ENCODE assay signal across 8 mouse cellular contexts in genomic region chr11:49848080-49848815, GRCm38 (mm10). TPM values are rescaled to one million over a fixed set of nuclear protein-coding genes. Genes with fewer than 3 reads are reported as not detected.
DNase-seq lines count a peak whose midpoint lies in the region; ATAC-seq and TF ChIP-seq lines count a peak whose summit lies in the region.

No protein-coding gene starts in this region.

- H3K27ac ChIP-seq in gastrocnemius, adult 2 months: 0 out of 2 replicates have a peak overlapping the region, but pooled peaks have one; percentile 20
- no peak overlapping the region; the same call in 1 of the 2 replicates for H3K27ac ChIP-seq in bone marrow, adult 2 months (ENCODE audit: control insufficient read depth, insufficient read depth, low read depth, low read length, poor library complexity)
- peak overlapping the region; percentile 55; the same call in 1 of the 2 replicates for H3K27ac ChIP-seq in heart, embryonic 12.5 days (ENCODE audit: poor library complexity, severe bottlenecking)
- no peak overlapping the region; the same call in 1 of the 2 replicates for H3K27ac ChIP-seq in kidney, postnatal 0 days
- no peak overlapping the region for H3K27ac ChIP-seq in neural tube, embryonic 12.5 days

- no peak for TF ChIP-seq CTCF in gastrocnemius, adult 2 months (IDR thresholded peaks at IDR 0.05)
- TF ChIP-seq CTCF in bone marrow, adult 2 months (IDR thresholded peaks at IDR 0.05; ENCODE audit: control insufficient read depth, insufficient read depth, low read length): no peak
- TF ChIP-seq CTCF in kidney, postnatal 0 days (IDR thresholded peaks at IDR 0.05; ENCODE audit: low read depth): no peak

- H3K4me3 ChIP-seq in gastrocnemius, adult 2 months: peak overlapping the region; percentile 98
- peak overlapping the region; percentile 8 for H3K4me3 ChIP-seq in bone marrow, adult 2 months (replicated peaks; ENCODE audit: control insufficient read depth, low read depth, low read length)
- peak overlapping the region; percentile 92 for H3K4me3 ChIP-seq in heart, embryonic 12.5 days
- H3K4me3 ChIP-seq in kidney, postnatal 0 days (replicated peaks; ENCODE audit: low read depth, low read length): no peak overlapping the region
- no peak overlapping the region for H3K4me3 ChIP-seq in neural tube, embryonic 12.5 days

- H3K36me3 ChIP-seq in heart, embryonic 12.5 days: peaks cover 12% of the 10 kb centered on the region
- peaks cover 4% of the 10 kb centered on the region; the same call in 1 of the 2 replicates for H3K36me3 ChIP-seq in kidney, postnatal 0 days (ENCODE audit: insufficient read depth, low read length)
- H3K36me3 ChIP-seq in neural tube, embryonic 12.5 days: peaks cover 3% of the 10 kb centered on the region; the same call in 1 of the 2 replicates

- WGBS in bone marrow, adult 2 months: 31% methylated on average over 4 of the region's 4 CpGs
- WGBS in heart, embryonic 12.5 days: 37% methylated on average over 4 of the region's 4 CpGs
- 64% methylated on average over 4 of the region's 4 CpGs for WGBS in kidney, postnatal 0 days
- 78% methylated on average over 4 of the region's 4 CpGs for WGBS in neural tube, embryonic 12.5 days

- intact Hi-C loops in gastrocnemius, adult 2 months (cut with DNase I): loop anchor here (5.0 kb wide), 1 partner anchor 136 kb away; the partner anchor contains the start of gene Cnot6

- peak overlapping the region; percentile 64 for H3K9ac ChIP-seq in heart, embryonic 12.5 days
- H3K9ac ChIP-seq in kidney, postnatal 0 days (ENCODE audit: low read depth, low read length): no peak overlapping the region
- no peak overlapping the region for H3K9ac ChIP-seq in neural tube, embryonic 12.5 days

- no peak for ATAC-seq in heart, embryonic 12.5 days (ENCODE audit: insufficient number of reproducible peaks, low FRiP score)
- no peak for ATAC-seq in kidney, postnatal 0 days (replicated peaks; ENCODE audit: low FRiP score, low read depth)
- ATAC-seq in neural tube, embryonic 12.5 days (ENCODE audit: low FRiP score, low read depth): no peak

- no peaks in the 10 kb centered on the region for H3K27me3 ChIP-seq in heart, embryonic 12.5 days (replicated peaks)
- no peaks in the 10 kb centered on the region for H3K27me3 ChIP-seq in kidney, postnatal 0 days (ENCODE audit: insufficient read depth, low read length)
- no peaks in the 10 kb centered on the region for H3K27me3 ChIP-seq in neural tube, embryonic 12.5 days (replicated peaks)

- H3K4me2 ChIP-seq in heart, embryonic 12.5 days: peak overlapping the region; percentile 50
- H3K4me2 ChIP-seq in kidney, postnatal 0 days (ENCODE audit: low read length): peak overlapping the region; percentile 94
- peak overlapping the region; percentile 80 for H3K4me2 ChIP-seq in neural tube, embryonic 12.5 days (replicated peaks)

- peaks cover 3% of the 10 kb centered on the region for H3K4me1 ChIP-seq in bone marrow, adult 2 months (ENCODE audit: control insufficient read depth, insufficient read depth, low read length)
- peaks cover 23% of the 10 kb centered on the region for H3K4me1 ChIP-seq in heart, embryonic 12.5 days (replicated peaks)
- peaks cover 19% of the 10 kb centered on the region for H3K4me1 ChIP-seq in kidney, postnatal 0 days (replicated peaks; ENCODE audit: insufficient read depth, low read length)
- H3K4me1 ChIP-seq in neural tube, embryonic 12.5 days: peaks cover 17% of the 10 kb centered on the region

- H3K9me3 ChIP-seq in heart, embryonic 12.5 days (replicated peaks): no peaks in the 10 kb centered on the region
- no peaks in the 10 kb centered on the region for H3K9me3 ChIP-seq in kidney, postnatal 0 days (replicated peaks; ENCODE audit: low read length)
- no peaks in the 10 kb centered on the region for H3K9me3 ChIP-seq in neural tube, embryonic 12.5 days

- TF ChIP-seq POLR2A in bone marrow, adult 2 months (IDR thresholded peaks at IDR 0.05; ENCODE audit: borderline replicate concordance, control insufficient read depth, low read depth, low read length): no peak

- no peak for DNase-seq in gastrocnemius, adult 2 months
- DNase-seq in gastrocnemius, postnatal 25 days: no peak
- no peak for DNase-seq in kidney, postnatal 0 days (ENCODE audit: low spot score)
- no peak for DNase-seq in spleen, postnatal 4 days (ENCODE audit: low spot score in 2 of 2)
- DNase-seq in embryo, embryonic 10.5 days (ENCODE audit: low spot score): no peak

RNA-seq across cellular contexts. Expression of gene Mapk9, which starts 1.7 kb away (rescaled TPM):
- total RNA-seq in gastrocnemius, adult 2 months (2021): 10 to 100 TPM; 47.4 to 54.4 TPM
- 10 to 100 TPM; 40.7 to 47.1 TPM for total RNA-seq in gastrocnemius, postnatal 25 days (2021)
- polyA plus RNA-seq in bone marrow, adult 2 months (2011; ENCODE audit: insufficient read depth, insufficient read length, low replicate concordance, missing spikeins): 14.0 and 15.2 TPM in 2 replicates
- polyA plus RNA-seq in heart, embryonic 12.5 days (2016; fragmentation: Nextera tagmentation; extraction: Ambion mirVana): 37.3 and 39.4 TPM in 2 replicates
- 25.5 and 26.0 TPM in 2 replicates for polyA plus RNA-seq in kidney, postnatal 0 days (2015; fragmentation: Nextera tagmentation; extraction: Ambion mirVana)
- 52.1 and 58.7 TPM in 2 replicates for polyA plus RNA-seq in neural tube, embryonic 12.5 days (2016; fragmentation: Nextera tagmentation; extraction: Ambion mirVana)

RNA-seq across cellular contexts. Expression of gene Rasgef1c, which starts 53.4 kb away (rescaled TPM):
- total RNA-seq in gastrocnemius, adult 2 months (2021): under 1 TPM; 0.13 to 0.31 TPM
- total RNA-seq in gastrocnemius, postnatal 25 days (2021): under 1 TPM; 0.43 to 0.48 TPM
- polyA plus RNA-seq in bone marrow, adult 2 months (2011; ENCODE audit: insufficient read depth, insufficient read length, low replicate concordance, missing spikeins): not detected in 2 replicates
- polyA plus RNA-seq in heart, embryonic 12.5 days (2016; fragmentation: Nextera tagmentation; extraction: Ambion mirVana): 0.18 and 0.19 TPM in 2 replicates
- 0.10 and 0.18 TPM in 2 replicates for polyA plus RNA-seq in kidney, postnatal 0 days (2015; fragmentation: Nextera tagmentation; extraction: Ambion mirVana)
- polyA plus RNA-seq in neural tube, embryonic 12.5 days (2016; fragmentation: Nextera tagmentation; extraction: Ambion mirVana): 13.7 and 14.7 TPM in 2 replicates

RNA-seq across cellular contexts. Expression of gene Gfpt2, which starts 54.3 kb away (rescaled TPM):
- 10 to 100 TPM in 1 of 2 experiments, 1 to 10 TPM in 1; 7.5 to 11.1 TPM for total RNA-seq in gastrocnemius, adult 2 months (2021)
- total RNA-seq in gastrocnemius, postnatal 25 days (2021): 1 to 10 TPM; 5.5 to 6.5 TPM
- polyA plus RNA-seq in bone marrow, adult 2 months (2011; ENCODE audit: insufficient read depth, insufficient read length, low replicate concordance, missing spikeins): 3.2 TPM in 1 of 2 replicates, not detected in the other
- 13.9 and 14.7 TPM in 2 replicates for polyA plus RNA-seq in heart, embryonic 12.5 days (2016; fragmentation: Nextera tagmentation; extraction: Ambion mirVana)
- 7.3 and 8.6 TPM in 2 replicates for polyA plus RNA-seq in kidney, postnatal 0 days (2015; fragmentation: Nextera tagmentation; extraction: Ambion mirVana)
- 8.1 and 8.2 TPM in 2 replicates for polyA plus RNA-seq in neural tube, embryonic 12.5 days (2016; fragmentation: Nextera tagmentation; extraction: Ambion mirVana)

Comparison
In these comparisons a context has a peak if more than half of its experiments do, and no peak if none do; other contexts are left out.
1. H3K27ac ChIP-seq: peak in gastrocnemius, adult 2 months (single experiment) and heart, embryonic 12.5 days (single experiment); none in bone marrow, adult 2 months (single experiment), kidney, postnatal 0 days (single experiment) and neural tube, embryonic 12.5 days (single experiment).
2. H3K4me3 ChIP-seq: peak in gastrocnemius, adult 2 months (single experiment), bone marrow, adult 2 months (single experiment) and heart, embryonic 12.5 days (single experiment); none in kidney, postnatal 0 days (single experiment) and neural tube, embryonic 12.5 days (single experiment).
3. RNA of gene Rasgef1c, which starts 53.4 kb away (polyA plus RNA-seq): 13.7 to 14.7 TPM in neural tube, embryonic 12.5 days; 0.10 to 0.18 TPM in kidney, postnatal 0 days, 0.18 to 0.19 TPM in heart, embryonic 12.5 days and not detected in bone marrow, adult 2 months; every median in the first group is over 10 times any median in the second.
4. Peak in every context shown above with its lines, with median percentiles within 50 percentile points of each other: H3K4me2 ChIP-seq.